8 mouse cellular contexts compared by ENCODE assay signal in the genomic region with DNA sequence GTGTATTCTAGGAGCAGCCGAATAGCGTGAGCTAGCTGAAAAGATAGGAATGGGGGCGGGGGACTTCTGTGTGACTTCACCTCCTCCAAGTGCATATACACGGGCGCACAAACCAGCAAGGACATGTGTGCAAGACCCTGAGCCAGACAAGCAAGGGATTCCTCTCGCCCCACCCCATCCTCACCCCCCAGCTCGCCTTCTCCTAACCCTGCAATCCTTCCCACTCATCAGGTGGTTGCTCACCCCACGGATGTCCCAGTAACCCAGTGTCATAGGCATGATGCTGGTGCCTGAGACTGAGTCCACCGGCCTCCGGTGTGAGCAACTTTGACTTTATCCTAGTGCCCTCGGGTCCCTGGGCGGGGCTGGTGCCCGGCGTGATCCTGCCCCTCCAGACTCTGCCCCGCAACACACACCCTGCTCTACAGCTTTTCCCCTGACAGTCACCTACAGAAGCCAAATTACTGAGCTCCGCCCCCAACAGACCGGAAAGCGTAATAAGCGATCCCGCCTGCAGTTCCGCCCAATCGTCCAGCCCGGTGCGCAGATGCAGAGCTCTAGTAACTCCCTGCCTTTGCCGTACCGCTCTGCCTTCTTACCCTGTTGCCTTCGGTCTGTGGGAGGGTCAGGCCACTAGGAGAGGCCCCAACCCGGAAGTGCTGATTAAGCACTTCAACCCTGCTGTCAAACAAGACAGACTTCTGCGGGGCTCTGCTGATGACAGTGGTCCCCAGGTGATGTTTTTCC. TPM values are rescaled to one million over a fixed set of nuclear protein-coding genes. Genes with fewer than 3 reads are reported as not detected.
DNase-seq lines count a peak whose midpoint lies in the region; ATAC-seq lines count a peak whose summit lies in the region.

A gene (minus strand): TSS at position 501 of the 747 bp plus-strand sequence.

- peak within 1 kb of the TSS; percentile 93 for H3K4me2 ChIP-seq in heart, embryonic 12.5 days
- peak within 1 kb of the TSS; percentile 82 for H3K4me2 ChIP-seq in kidney, embryonic 16.5 days (replicated peaks; ENCODE audit: low read depth, low read length)

- H3K4me3 ChIP-seq in heart, embryonic 12.5 days, result peak within 1 kb of the TSS; percentile 65
- peak within 1 kb of the TSS; percentile 58 for H3K4me3 ChIP-seq in kidney, embryonic 16.5 days (ENCODE audit: low read length)

- WGBS in heart, embryonic 12.5 days, result 6% methylated on average over 29 of the region's 29 CpGs
- 4% methylated on average over 29 of the region's 29 CpGs for WGBS in kidney, embryonic 16.5 days

- peak; percentile 95 for ATAC-seq in heart, embryonic 12.5 days (ENCODE audit: insufficient number of reproducible peaks, low FRiP score)
- peak; percentile 95 for ATAC-seq in kidney, embryonic 16.5 days (ENCODE audit: low FRiP score, low TSS enrichment)

- no peaks in the 10 kb centered on the region for H3K9me3 ChIP-seq in heart, embryonic 12.5 days (replicated peaks)
- no peaks in the 10 kb centered on the region for H3K9me3 ChIP-seq in kidney, embryonic 16.5 days (ENCODE audit: low read length)

- no peaks in the 10 kb centered on the region for H3K36me3 ChIP-seq in heart, embryonic 12.5 days
- no peaks in the 10 kb centered on the region for H3K36me3 ChIP-seq in kidney, embryonic 16.5 days (ENCODE audit: insufficient read depth, low read length)

- H3K9ac ChIP-seq in heart, embryonic 12.5 days, result peak within 1 kb of the TSS; percentile 85
- H3K9ac ChIP-seq in kidney, embryonic 16.5 days (replicated peaks; ENCODE audit: low read length), result peak within 1 kb of the TSS; percentile 75

- H3K27me3 ChIP-seq in heart, embryonic 12.5 days (replicated peaks), result peaks cover 4% of the 10 kb centered on the region; the same call in 1 of the 2 replicates
- no peaks in the 10 kb centered on the region for H3K27me3 ChIP-seq in kidney, embryonic 16.5 days (ENCODE audit: insufficient read depth, low read length)

- peaks cover 10% of the 10 kb centered on the region for H3K4me1 ChIP-seq in heart, embryonic 12.5 days (replicated peaks)
- peaks cover 7% of the 10 kb centered on the region; the same call in 1 of the 2 replicates for H3K4me1 ChIP-seq in kidney, embryonic 16.5 days (ENCODE audit: insufficient read depth, low read length)

- peak; percentile 91 for DNase-seq in CD4-positive, CD25-positive, alpha-beta regulatory T cell, adult 2 months (ENCODE audit: low read depth, low spot score)
- peak; percentile 64 for DNase-seq in c-Kit-negative CD71-positive TER-119-positive erythroid progenitor cells, embryonic 14.5 days (ENCODE audit: low read depth, low spot score)
- peak; percentile 16 for DNase-seq in fat pad, adult 2 months (ENCODE audit: extremely low read depth, low read depth, low spot score)
- DNase-seq in liver, result peak; percentile 90
- DNase-seq in monocyte, adult 2 months (ENCODE audit: low read depth in 1 of 2, low spot score in 2 of 2), result peak; percentile 49 to 68
- peak; percentile 59 to 70 for DNase-seq in spleen, postnatal 14 days (ENCODE audit: low spot score in 2 of 2)

- peak within 1 kb of the TSS; percentile 68 for H3K27ac ChIP-seq in heart, embryonic 12.5 days (ENCODE audit: poor library complexity, severe bottlenecking)
- H3K27ac ChIP-seq in kidney, embryonic 16.5 days (ENCODE audit: low read length), result peak within 1 kb of the TSS; percentile 52; the same call in 1 of the 2 replicates

RNA-seq across cellular contexts. Expression of the gene that starts here (rescaled TPM):
- polyA plus RNA-seq in heart, embryonic 12.5 days (2016; fragmentation: Nextera tagmentation; extraction: Ambion mirVana), result 13.4 and 13.8 TPM in 2 replicates
- 19.8 and 20.4 TPM in 2 replicates for polyA plus RNA-seq in kidney, embryonic 16.5 days (2015; fragmentation: Nextera tagmentation; extraction: Ambion mirVana)

Comparison
In these comparisons a context has a peak if more than half of its experiments do, and no peak if none do; other contexts are left out.
1. Peak in every context shown above with its lines: DNase-seq, ATAC-seq, H3K4me3 ChIP-seq and H3K27ac ChIP-seq.
2. DNase-seq: peak in every context shown above with its lines; median percentile 91 in CD4-positive, CD25-positive, alpha-beta regulatory T cell, adult 2 months; 90 in liver; 64 in spleen, postnatal 14 days; 64 in c-Kit-negative CD71-positive TER-119-positive erythroid progenitor cells, embryonic 14.5 days; 58 in monocyte, adult 2 months; 16 in fat pad, adult 2 months.